Mouse (Mus musculus) retina, postnatal 1 day (tissue): ENCODE data around the gene Boc.
"Not testable (repeated sequence)": the region's sequence is repeated elsewhere in the genome, so short reads cannot be mapped to it uniquely, and the experiment has no call there.

Experiments used
- DNase-seq: peaks from one replicate; pipeline ENCODE4 v3.0.0-alpha.2; 2012

Boc gene

DNA sequence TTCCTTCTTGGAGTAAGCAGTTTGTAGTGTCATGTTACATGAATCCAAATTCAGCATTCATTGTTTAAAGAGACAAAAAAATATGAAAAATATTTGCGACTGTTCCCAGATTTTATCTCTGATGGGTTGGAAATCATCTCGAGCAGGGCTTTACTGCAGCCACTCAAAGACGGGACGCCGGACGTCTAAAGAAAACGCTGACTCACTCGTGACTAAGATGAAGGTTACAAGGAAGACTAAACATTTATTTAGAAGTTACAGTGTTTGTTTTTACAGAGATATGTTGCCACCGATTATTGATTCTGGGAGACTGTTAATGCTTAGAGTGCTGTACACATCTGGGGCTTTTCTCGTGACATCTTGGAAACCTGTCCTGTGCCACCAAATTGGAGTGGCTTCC is 73.9 kb downstream of the Boc start:
- DNase-seq: no peak

DNA sequence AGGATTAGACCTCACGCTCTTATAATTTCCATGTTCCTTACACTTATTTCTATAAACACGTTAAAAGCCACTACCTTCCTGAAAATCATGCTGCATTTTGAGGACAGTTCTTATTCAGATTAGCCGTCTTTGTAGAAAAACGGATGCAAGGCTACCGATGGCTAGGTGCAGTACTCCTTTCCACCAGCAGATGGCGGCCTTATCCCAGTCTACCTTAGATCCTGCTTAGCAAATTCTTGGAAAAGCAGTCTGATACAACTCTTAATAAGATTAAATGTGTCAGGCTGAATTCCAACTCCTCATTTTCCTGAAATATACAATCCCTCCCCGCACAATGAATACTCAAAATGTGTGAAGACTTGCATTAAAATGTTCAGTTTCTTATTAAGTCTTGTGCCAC is 74.6 kb downstream of the Boc start:
- peak; percentile 78 for DNase-seq

DNA sequence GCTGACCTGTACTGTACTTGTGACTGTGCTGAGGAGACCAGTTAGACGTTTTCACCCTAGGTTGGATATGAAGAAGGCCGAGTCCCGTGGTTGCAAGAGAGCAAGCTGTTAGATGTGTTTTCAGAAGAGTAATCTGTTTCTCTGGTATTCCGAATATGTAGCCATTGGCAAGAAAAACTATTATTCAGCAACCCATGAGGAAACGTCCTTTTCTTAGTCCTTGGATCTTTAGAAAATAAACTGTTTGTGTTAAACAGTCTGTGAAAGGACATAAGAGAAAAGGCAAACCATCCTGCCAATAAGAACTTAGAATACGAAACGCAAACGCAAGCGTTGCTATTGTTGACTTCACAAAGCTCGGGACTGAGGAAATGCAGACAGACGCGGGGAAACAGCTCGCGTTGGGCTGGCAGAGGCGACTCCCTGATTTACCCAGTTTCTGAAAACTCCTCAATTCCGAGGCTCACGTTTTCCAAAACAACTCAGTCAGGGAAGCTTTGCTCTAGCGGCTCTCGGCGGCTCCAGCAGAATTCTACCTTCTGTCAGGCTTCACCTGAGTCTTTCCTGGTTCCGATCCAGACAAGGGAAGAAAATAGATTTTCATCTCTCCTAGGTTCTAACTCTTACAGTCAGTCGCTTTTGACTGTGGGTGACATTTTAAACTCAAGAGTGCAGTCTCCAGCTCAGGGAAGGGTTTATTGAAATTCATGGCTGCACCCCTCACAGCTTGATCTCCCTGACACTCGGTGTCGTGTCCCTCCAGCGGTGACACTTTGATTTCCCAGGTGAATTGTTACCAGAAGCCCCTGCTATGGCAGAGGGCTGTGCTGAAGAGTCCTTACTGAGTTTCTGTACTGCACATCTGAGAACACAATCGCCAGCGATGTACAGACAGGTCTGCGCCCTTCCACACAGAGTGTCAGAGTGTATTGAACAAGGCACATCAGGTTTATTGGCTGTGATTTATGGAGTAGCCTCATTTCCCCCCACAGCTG is 76.8 kb downstream of the Boc start:
- no peak for DNase-seq

DNA sequence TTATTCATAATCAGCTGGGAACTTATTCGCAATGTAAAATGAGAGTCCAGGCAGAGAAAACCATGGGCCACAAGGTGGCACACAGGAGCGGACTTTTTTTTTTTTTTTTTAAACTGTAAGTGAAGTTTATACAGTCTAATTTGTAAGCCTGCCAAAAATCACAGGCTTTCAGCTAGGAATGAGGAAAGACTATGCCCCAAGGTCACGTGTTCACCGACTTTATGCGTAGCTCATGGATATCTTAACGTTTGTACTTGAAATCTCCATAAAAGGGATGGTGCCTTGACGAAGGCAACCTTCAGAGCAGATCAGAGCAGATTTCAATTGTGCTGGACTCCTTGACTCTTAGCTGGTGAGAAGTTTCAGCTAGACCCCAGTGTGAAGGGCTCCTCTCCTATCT is 78.1 kb downstream of the Boc start:
- DNase-seq: no peak

DNA sequence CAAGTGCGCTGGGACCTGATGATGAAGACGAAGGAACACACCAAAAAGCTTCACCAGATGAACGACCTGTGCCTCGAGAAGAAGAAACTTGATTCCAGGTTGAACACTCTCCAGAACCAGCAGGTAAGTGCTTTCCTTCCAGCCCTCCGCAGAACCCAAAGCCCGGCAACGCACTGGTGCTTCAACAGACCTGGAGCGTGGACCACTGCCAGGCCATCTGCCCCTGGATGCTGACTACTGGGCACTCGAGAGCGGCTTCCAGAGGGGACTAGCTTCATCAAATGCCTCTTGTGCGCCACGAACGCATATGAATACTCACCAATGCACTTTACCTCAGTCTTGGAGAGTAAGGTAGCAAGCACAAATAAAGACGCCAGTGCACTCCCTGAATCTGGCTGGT is 78.8 kb downstream of the Boc start:
- DNase-seq: no peak

DNA sequence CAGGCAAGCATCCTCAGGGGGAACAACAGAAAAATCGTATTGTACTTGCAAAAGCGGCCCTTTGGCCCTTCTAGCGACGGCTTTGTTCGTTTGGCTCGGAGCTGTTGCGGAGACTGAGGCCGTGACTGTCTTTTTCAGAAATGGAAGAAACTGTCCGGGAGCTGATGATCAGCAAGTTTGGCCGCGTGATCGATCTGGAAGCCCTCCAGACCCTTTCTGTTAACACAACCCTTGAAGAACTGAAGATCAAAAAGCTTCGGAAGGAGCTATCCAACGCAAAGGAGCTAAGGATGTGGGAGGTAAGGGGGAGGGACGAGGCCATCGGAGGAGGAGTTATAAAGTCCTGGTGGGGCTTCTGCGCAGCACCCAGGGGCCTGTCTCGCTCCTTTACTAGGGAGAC is 79.9 kb downstream of the Boc start:
- DNase-seq: no peak

DNA sequence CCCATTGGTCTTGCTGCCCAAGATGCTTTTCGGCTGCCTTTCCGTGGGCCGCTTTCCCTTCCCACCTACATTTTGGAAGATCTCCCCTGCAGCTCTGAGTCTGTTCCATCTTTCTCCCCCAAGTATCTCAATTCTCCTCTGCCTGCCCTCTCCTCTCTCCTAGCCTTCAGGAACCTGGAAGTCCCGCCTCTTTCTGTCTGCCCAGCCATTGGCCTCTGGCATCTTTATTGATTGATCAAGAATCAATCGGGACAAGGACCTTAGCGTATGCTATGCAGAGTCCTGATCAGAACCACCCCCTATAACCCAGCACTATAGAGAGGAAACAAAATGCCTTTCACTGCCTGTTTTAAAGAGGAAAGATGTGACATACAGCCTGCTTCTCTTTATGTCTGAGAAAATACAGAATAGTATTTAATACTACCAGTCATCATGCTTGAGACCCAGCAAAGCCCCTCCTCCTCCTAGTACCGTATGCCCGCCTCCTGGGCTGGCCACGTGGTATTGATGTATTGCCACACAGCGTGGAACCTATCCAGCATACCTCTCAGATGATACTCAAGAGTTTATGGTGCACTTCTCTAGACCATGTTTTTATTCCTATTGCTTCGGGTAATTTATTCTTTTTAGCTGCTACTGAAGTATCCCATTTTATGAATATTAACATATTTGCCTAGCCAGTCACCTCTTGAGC is 82.9 kb downstream of the Boc start:
- no peak for DNase-seq

DNA sequence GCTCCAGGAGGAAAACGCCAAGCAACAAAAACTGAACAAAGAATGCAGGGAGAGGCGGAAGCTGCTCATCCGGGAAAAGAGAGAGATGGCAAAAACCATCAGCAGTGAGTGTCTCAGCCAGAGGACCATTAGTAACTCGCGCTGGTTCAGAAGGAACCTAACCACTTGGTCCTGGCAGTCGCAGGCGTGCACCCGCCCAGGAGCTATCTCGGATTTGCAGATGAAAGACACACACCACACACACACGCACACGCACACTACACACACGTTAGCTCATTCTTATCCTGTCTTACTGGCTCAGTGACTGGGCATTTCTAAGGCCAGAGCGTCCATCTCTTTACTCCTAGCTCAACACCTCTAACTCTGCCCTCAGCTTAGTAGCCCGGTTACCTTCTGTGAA is 83.4 kb downstream of the Boc start:
- DNase-seq: no peak

DNA sequence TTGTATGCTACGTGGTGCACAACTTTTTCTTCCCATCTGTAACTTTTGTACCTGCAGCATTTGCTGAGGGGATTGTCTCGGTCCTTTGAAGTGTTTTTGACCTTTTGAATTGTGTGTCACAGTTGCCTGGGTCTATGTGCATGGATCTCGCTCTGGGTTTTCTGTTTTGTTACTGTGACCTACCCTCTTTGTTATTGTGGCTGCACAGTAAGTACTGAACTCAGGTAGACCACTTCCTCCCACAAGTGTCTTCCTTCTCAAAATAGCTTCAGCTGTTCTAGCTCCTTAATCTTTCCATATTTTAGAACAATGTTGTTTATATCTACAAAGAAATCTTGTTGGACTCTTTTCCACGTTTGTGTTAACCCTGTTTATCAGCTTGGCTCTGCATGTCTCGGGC is 97.8 kb downstream of the Boc start:
- no peak for DNase-seq

DNA sequence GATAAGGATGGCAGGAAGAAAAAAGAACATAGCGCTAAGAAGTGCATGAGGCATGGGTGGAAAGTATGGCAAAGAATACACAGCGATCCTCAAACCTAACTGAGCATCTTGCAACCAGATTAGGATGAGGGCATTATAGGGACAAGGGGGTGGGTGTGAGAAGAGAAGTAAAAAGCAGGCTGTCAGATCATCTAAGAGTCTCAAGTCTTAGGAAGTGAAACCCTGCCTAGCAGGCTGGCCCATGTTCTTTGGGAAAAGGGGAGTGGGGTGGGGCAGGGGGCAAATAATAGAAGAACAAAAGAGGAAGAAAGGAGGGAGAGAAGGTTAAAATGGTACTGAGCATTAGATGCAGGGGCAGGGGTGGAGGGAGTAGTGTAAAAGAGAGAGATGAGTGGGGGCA is 99.9 kb downstream of the Boc start:
- DNase-seq: no peak

DNA sequence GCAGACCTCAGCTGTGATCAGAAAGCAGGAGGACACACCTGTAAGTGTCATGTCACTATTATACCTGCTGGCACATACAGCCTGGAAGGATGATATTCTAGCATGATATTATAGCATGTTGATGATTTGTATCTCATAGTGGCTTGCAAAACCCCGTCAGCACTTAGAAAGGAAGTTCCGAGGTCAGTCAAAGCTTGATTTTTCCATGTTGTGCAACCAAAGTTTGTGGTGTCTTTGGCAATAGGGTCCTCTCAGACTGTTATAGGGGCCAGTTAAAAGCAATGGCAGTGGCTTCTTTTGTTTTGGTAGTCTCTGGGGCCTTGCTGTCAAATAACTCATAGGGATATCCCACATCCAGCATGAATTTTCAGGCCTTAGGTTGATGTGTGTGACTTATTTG is 100.8 kb downstream of the Boc start:
- DNase-seq: no peak

DNA sequence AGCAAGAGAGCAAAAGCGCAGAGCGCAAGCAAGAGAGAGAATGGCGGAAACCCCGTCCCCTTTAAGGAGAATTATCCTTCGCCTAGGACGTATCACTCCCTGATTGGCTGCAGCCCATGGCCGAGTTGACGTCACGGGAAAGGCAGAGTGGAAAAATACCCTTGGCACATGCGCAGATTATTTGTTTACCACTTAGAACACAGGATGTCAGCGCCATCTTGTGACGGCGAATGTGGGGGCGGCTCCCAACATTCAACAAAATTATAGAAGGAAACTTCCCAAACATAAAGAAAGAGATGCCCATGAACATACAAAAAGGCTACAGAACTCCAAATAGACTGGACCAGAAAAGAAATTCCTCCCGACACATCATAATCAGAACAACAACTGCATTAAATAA is 116.8 kb downstream of the Boc start:
- DNase-seq: not testable (repeated sequence)

DNA sequence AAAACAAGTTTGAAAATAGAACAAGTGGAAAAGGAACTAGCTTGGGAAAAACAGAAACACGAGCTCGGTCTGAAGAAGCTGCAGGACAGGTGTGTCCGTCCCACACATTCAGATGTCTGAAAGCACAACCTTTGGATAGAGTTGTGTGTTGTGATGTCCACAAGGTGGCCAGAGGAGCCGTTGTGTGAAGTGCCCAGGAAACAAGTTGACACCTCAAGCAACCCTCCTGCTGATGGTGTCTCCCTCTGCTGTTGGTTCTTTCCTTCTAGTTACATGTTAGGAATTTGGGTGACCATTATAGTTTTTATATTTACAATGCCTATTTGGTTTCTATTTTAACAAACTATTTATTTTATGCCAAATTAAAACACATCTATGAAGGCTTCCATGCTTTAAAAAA is 123.2 kb downstream of the Boc start:
- DNase-seq: no peak
